Mouse (Mus musculus) embryonic stem cell, embryonic (primary cell): ENCODE measurements around the gene Macf1.

Source experiments
- CTCF ChIA-PET, 4 experiments: fragments of 300-600 bp in 2 of 4; fragments of 350-600 bp in 2 of 4; sonication (Branson Sonifier 250); formaldehyde crosslinking; loops; one replicate each; lab custom pipeline; 2022; ENCODE audit warnings: inconsistent platforms in 2 of 4; lab: Charles Lee
- POLR2A ChIA-PET, 4 experiments: fragments of 300-600 bp in 2 of 4; fragments of 350-600 bp in 2 of 4; sonication (Branson Sonifier 250); formaldehyde crosslinking; loops; one replicate each; lab custom pipeline; 2022; ENCODE audit warnings: antibody characterized with exemption in 4 of 4, inconsistent platforms in 1 of 4; lab: Charles Lee

Gene Macf1

GRCm38 (mm10) chr4:123631654-123632053 is 52.5 kb downstream of the Macf1 start:
- ChIA-PET POLR2A (interaction anchor here (0.6 to 57.5 kb wide), 31 partner anchors 5 to 627 kb away, joined by 3 to 1751 read pairs (median 4); no protein-coding TSS in a partner anchor), CTCF (interaction anchor here in 2 of 4 experiments (0.6 to 1.5 kb wide), 6 partner anchors 13 to 198 kb away, joined by 3 to 10 read pairs (median 4); no protein-coding TSS in a partner anchor)

GRCm38 (mm10) chr4:123627683-123628082 is 56.5 kb downstream of the Macf1 start:
- ChIA-PET CTCF (interaction anchor here in 2 of 4 experiments (0.6 to 1.2 kb wide), 2 partner anchors 22 to 282 kb away, joined by 4 to 5 read pairs; no protein-coding TSS in a partner anchor), POLR2A (interaction anchor here (0.6 to 57.5 kb wide), 15 partner anchors 10 to 69 kb away, joined by 3 to 1751 read pairs (median 5); no protein-coding TSS in a partner anchor)

- POLR2A ChIA-PET = interaction anchor here (0.6 to 57.5 kb wide), 32 partner anchors 8 to 341 kb away, joined by 3 to 1751 read pairs (median 16); no protein-coding TSS in a partner anchor
- CTCF ChIA-PET = interaction anchor here in 3 of 4 experiments (0.9 to 2.4 kb wide), 6 partner anchors 8 to 42 kb away, joined by 3 to 15 read pairs (median 6); no protein-coding TSS in a partner anchor
Measured at GRCm38 (mm10) chr4:123625332-123626072, 58.7 kb downstream of the Macf1 start.

- ChIA-PET POLR2A (interaction anchor here (0.7 to 57.5 kb wide), 52 partner anchors 8 to 339 kb away, joined by 3 to 1751 read pairs (median 8); no protein-coding TSS in a partner anchor), CTCF (interaction anchor here in 3 of 4 experiments (0.5 to 2.4 kb wide), 12 partner anchors 9 to 53 kb away, joined by 3 to 15 read pairs (median 4); no protein-coding TSS in a partner anchor)
Measured at GRCm38 (mm10) chr4:123624438-123624837, 59.7 kb downstream of the Macf1 start.

GRCm38 (mm10) chr4:123623742-123624151 is 60.4 kb downstream of the Macf1 start:
- ChIA-PET CTCF (interaction anchor here in 3 of 4 experiments (0.8 to 2.4 kb wide), 11 partner anchors 10 to 44 kb away, joined by 3 to 15 read pairs (median 4); no protein-coding TSS in a partner anchor), POLR2A (interaction anchor here (0.8 to 57.5 kb wide), 45 partner anchors 7 to 625 kb away, joined by 3 to 1751 read pairs (median 9); no protein-coding TSS in a partner anchor)

DNA sequence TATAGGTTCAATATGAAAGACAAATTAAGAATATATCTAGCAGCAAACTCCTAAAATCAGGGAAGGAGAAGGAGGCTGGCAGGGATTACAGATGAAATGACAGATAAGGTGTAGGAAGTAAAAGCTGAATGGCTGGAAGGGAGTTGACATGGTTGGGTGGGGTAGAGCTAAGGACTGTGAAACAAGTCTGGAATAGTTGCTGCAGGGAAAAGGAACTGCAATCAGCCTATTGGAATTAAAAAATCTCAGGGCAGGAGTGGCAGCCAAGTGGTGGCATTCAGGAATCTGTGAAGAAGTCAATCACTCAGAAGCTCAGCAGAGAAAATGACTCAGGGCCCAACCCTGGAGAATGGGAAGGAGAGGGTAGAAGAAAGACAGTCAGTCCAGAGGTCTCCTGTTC is 62.4 kb downstream of the Macf1 start:
- POLR2A ChIA-PET = interaction anchor here (0.6 to 57.5 kb wide), 29 partner anchors 8 to 122 kb away, joined by 3 to 1751 read pairs (median 5); no protein-coding TSS in a partner anchor
- CTCF ChIA-PET = interaction anchor here in 3 of 4 experiments (0.5 to 1.6 kb wide), 4 partner anchors 11 to 27 kb away, joined by 3 to 8 read pairs (median 4); no protein-coding TSS in a partner anchor

DNA sequence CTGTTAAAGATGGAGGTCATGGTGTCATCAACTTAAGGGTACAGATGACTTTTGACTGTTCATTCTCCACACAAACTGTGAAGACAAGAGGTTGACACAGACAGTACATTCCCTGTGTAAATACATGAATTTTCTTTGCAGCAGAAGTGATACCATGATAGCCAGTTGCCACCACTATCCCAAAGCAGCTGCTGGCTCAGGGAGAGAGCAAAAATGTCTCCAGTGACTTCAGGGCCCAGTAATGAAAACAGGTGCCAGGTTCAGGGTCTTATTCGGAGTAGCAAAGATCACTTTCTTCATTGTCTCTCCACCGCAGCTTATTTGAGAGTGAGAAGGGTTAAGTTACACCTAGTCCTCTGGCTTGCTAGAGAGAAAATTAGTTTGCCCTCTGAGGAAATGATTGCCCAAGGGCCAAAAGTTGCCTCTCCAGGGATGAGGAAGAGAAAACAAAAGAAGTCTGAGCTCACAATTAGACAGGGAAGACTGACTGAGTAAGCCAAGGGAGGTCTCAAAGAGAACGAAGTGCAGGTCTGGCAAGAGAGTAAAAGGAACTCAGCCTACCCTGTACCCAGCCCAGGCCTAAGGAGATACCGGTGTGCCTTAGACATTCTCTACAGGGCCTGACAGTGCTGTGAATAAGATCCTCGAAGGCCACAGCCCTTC is 66.3 kb downstream of the Macf1 start:
- ChIA-PET CTCF (interaction anchor here in 2 of 4 experiments (0.9 to 2.4 kb wide), 4 partner anchors 29 to 50 kb away, joined by 3 to 9 read pairs (median 5); no protein-coding TSS in a partner anchor), POLR2A (interaction anchor here (0.5 to 57.5 kb wide), 28 partner anchors 6 to 299 kb away, joined by 3 to 1751 read pairs (median 4); partner anchors contain the start of gene Rragc (in 1 of the 4))

DNA sequence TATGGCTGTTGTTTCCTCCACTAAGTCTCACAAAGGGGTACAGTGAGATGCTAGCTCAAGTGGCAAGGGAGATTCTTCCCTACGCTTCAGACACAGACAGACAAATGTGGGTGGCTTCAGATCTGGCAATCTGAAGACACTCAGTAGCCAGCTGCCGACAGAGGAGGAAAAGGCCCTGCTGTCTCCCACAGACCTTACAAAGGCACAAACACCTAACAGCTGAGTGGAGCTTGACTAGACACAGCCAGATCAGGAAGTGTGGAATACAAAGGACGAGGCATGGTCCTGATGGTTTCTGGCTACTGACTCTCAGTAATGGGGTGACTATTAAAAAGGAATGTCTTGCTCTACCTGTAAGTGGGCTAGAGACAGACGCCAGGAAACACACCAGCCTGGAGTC is 67.2 kb downstream of the Macf1 start:
- ChIA-PET CTCF (interaction anchor here in 2 of 4 experiments (0.5 to 2.4 kb wide), 7 partner anchors 16 to 50 kb away, joined by 3 to 9 read pairs (median 3); no protein-coding TSS in a partner anchor), POLR2A (interaction anchor here (0.6 to 57.5 kb wide), 29 partner anchors 7 to 300 kb away, joined by 3 to 1751 read pairs (median 5); partner anchors contain the start of gene Rragc (in 1 of the 4))

DNA sequence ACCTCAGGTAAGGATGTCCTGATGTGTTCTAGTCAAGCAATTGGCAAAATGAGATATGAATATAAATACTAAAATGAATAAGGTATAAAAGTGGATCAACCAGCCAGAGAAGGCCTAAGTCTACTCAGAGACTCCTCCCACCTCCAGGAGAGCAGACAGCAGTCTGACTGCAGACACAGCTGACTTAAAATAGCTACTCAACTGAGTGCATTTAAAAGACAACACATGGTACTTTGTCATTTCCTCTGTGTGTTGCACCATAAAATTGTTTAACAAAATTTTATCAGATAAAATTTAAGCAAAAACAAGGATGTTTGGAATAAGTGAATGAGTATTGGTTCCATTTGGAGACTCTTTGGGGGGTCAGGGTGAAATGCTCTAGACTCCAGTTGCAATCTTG is 67.7 kb downstream of the Macf1 start:
- ChIA-PET POLR2A (interaction anchor here (0.6 to 57.5 kb wide), 23 partner anchors 7 to 353 kb away, joined by 3 to 1751 read pairs (median 8); no protein-coding TSS in a partner anchor), CTCF (interaction anchor here in 2 of 4 experiments (0.5 to 2.4 kb wide), 5 partner anchors 17 to 29 kb away, joined by 3 to 9 read pairs (median 7); no protein-coding TSS in a partner anchor)

DNA sequence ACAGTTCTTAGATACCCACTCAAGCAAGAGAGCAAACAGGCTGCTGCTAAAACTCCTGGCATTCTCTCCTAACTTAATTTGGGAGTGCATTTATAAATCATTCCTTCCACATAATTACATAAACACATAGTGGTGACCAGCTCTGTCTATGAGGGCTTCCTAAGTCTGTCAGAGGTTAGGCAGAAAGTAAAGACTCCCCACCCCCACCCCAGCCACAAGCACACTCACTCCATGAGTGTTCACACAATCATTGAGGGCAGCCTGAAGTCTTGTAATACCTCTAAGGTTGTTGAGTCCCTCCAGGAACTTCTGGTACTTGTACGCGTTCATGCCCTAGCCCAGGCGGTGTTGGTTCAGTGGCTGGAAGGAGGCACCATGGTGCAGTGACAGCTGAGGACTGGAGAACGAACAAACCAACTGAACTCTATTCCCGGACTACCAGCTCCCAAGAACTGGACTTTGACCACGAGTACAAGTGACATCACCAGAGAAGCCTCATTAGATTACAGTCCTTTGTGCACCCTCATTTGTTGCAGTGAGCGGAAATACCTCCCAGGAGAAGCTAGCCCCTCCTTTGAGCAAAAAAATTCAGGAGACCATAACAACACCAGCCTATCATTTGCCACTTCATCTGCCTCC is 70.7 kb downstream of the Macf1 start:
- POLR2A ChIA-PET = interaction anchor here in 3 of 4 experiments (0.8 to 57.5 kb wide), 25 partner anchors 9 to 56 kb away, joined by 3 to 1751 read pairs (median 6); no protein-coding TSS in a partner anchor
- CTCF ChIA-PET = interaction anchor here in 1 of 4 experiments (1.7 kb wide), 1 partner anchor 25 kb away, joined by 5 read pairs; no protein-coding TSS in a partner anchor

DNA sequence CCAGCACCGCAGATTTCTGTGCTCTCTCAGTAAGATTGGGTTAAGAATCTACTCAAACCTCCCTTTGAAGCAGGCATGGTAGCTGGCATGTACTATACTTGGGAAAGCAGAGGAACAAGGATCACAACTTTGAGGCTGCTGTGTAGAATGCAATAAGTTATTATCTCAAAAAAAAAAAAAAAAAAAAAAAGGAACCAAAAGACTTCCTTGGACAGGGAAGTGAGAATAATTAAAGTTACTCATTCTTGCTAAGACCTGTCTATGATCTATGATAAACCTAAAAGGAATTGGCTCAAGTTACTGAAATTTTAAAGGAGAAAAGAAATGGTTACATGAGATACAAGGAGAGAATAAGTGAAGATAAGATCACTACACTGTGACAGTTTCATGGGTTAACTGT is 72.2 kb downstream of the Macf1 start:
- POLR2A ChIA-PET = interaction anchor here in 3 of 4 experiments (0.6 to 57.5 kb wide), 15 partner anchors 8 to 74 kb away, joined by 3 to 1751 read pairs (median 8); no protein-coding TSS in a partner anchor

DNA sequence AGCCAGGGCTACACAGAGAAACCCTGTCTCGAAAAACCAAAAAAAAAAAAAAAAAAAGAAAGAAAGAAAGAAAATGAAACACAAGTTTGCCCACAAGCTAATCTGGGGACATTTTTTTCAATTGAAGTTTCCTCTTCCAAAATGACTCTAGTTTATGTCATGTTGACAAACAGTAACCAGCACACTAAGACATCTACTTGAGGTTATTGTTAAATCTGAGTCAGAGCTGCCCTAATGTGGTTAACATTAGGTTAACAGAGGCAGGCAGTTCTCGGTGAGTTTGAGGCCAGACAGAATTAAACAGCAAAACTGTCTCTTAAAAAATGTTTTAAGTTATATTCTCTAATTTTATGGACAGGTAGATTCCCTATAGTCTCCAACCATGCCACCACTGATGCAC is 72.9 kb downstream of the Macf1 start:
- CTCF ChIA-PET = interaction anchor here in 3 of 4 experiments (0.7 to 3.3 kb wide), 5 partner anchors 31 to 56 kb away, joined by 3 to 9 read pairs (median 8); no protein-coding TSS in a partner anchor
- POLR2A ChIA-PET = interaction anchor here (0.6 to 57.5 kb wide), 28 partner anchors 8 to 307 kb away, joined by 3 to 1751 read pairs (median 5); no protein-coding TSS in a partner anchor

More for the DNA sequence above, 72.2 kb downstream of the Macf1 start:
- CTCF ChIA-PET = interaction anchor here in 2 of 4 experiments (0.7 to 1.3 kb wide), 2 partner anchors 32 to 55 kb away, joined by 3 to 8 read pairs; no protein-coding TSS in a partner anchor

- ChIA-PET POLR2A (interaction anchor here in 3 of 4 experiments (0.7 to 57.5 kb wide), 10 partner anchors 10 to 61 kb away, joined by 3 to 1751 read pairs (median 6); no protein-coding TSS in a partner anchor), CTCF (interaction anchor here in 2 of 4 experiments (0.6 to 1.1 kb wide), 5 partner anchors 17 to 955 kb away, joined by 3 to 4 read pairs (median 3); no protein-coding TSS in a partner anchor)
Measured at GRCm38 (mm10) chr4:123607174-123607573, 77.0 kb downstream of the Macf1 start.

DNA sequence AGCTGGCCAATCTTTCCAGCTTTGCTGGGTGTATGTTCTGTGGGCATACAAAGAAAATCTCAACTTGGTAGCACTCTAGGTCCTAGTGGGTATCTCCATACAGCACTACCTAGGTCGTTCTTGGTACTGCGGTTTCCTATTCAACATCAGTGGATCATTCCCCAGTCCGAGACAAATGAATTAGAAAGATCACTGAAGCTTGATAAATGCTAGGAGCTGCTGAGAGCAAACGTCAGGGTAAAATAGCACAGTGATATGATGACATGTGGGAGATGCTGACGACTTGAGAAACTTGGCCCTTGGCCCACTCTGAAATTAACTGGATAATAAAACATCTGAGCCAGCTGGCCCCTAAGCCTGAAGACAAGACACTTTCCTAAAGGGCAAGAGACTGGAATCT is 78.2 kb downstream of the Macf1 start:
- CTCF ChIA-PET = interaction anchor here in 3 of 4 experiments (0.6 to 1.5 kb wide), 4 partner anchors 17 to 64 kb away, joined by 3 to 6 read pairs (median 4); no protein-coding TSS in a partner anchor
- POLR2A ChIA-PET = interaction anchor here in 1 of 4 experiments (0.7 to 57.5 kb wide), 5 partner anchors 18 to 64 kb away, joined by 3 to 1751 read pairs (median 5); no protein-coding TSS in a partner anchor

GRCm38 (mm10) chr4:123605309-123605708 is 78.9 kb downstream of the Macf1 start:
- CTCF ChIA-PET = interaction anchor here in 2 of 4 experiments (0.6 to 1.5 kb wide), 3 partner anchors 17 to 65 kb away, joined by 3 to 5 read pairs (median 3); no protein-coding TSS in a partner anchor

More at GRCm38 (mm10) chr4:123605309-123605708, 78.9 kb downstream of the Macf1 start:
- POLR2A ChIA-PET = interaction anchor here in 1 of 4 experiments (1.0 to 57.5 kb wide), 6 partner anchors 8 to 65 kb away, joined by 3 to 1751 read pairs (median 4); no protein-coding TSS in a partner anchor
